Mouse (Mus musculus) ovary, postnatal 36 days (tissue): ENCODE measurements around the gene Zswim3.
"Not testable (repeated sequence)": the region's sequence is repeated elsewhere in the genome, so short reads cannot be mapped to it uniquely, and the experiment has no call there.

Experiments used
- DNase-seq: peaks from one replicate; pipeline ENCODE4 v3.0.0; 2022; ENCODE audit warnings: low spot score, mixed read lengths

Gene Zswim3

GRCm38 (mm10) chr2:164781876-164782275 lies 23.0 kb upstream of the Zswim3 start:
- DNase-seq = no peak

GRCm38 (mm10) chr2:164783926-164784581 lies 20.8 kb upstream of the Zswim3 start:
- no peak for DNase-seq

GRCm38 (mm10) chr2:164784869-164785420 lies 20.0 kb upstream of the Zswim3 start:
- no peak for DNase-seq

- DNase-seq = peak; percentile 93
Measured at GRCm38 (mm10) chr2:164785481-164786387, 19.2 kb upstream of the Zswim3 start, which contains the start of gene Snx21. Gene Snx21, plus strand, starts transcription at chr2:164785823.

- DNase-seq = no peak
Measured at GRCm38 (mm10) chr2:164786388-164786885, 18.5 kb upstream of the Zswim3 start.

GRCm38 (mm10) chr2:164787032-164787431 lies 17.9 kb upstream of the Zswim3 start:
- DNase-seq = no peak

GRCm38 (mm10) chr2:164787779-164788178 lies 17.1 kb upstream of the Zswim3 start:
- DNase-seq = no peak

- no peak for DNase-seq
Measured at GRCm38 (mm10) chr2:164788411-164788810, 16.5 kb upstream of the Zswim3 start.

GRCm38 (mm10) chr2:164790451-164790850 lies 14.4 kb upstream of the Zswim3 start:
- DNase-seq = no peak

GRCm38 (mm10) chr2:164791841-164792261 lies 13.0 kb upstream of the Zswim3 start:
- DNase-seq = no peak

- no peak for DNase-seq
Measured at GRCm38 (mm10) chr2:164792400-164793190, 12.3 kb upstream of the Zswim3 start.

- peak; percentile 50 for DNase-seq
Measured at GRCm38 (mm10) chr2:164793236-164793635, 11.7 kb upstream of the Zswim3 start.

- DNase-seq = no peak
Measured at GRCm38 (mm10) chr2:164793772-164794171, 11.1 kb upstream of the Zswim3 start.

- peak; percentile 81 for DNase-seq
Measured at GRCm38 (mm10) chr2:164794293-164794692, 10.6 kb upstream of the Zswim3 start.

- no peak for DNase-seq
Measured at GRCm38 (mm10) chr2:164795868-164796267, 9.0 kb upstream of the Zswim3 start.

GRCm38 (mm10) chr2:164798554-164798953 lies 6.3 kb upstream of the Zswim3 start:
- not testable (repeated sequence) for DNase-seq

- no peak for DNase-seq
Measured at GRCm38 (mm10) chr2:164800252-164801004, 4.5 kb upstream of the Zswim3 start.

GRCm38 (mm10) chr2:164803201-164803920 lies 1.5 kb upstream of the Zswim3 start:
- DNase-seq = no peak

GRCm38 (mm10) chr2:164803921-164804313 lies 981 bp upstream of the Zswim3 start:
- DNase-seq = no peak

GRCm38 (mm10) chr2:164805332-164805718 lies 427 bp downstream of the Zswim3 start:
- DNase-seq = no peak
